Mouse (Mus musculus) stomach, embryonic 16.5 days (tissue): ENCODE data around the gene Fam205a1. TPM values are rescaled to one million over a fixed set of nuclear protein-coding genes. Genes with fewer than 3 reads are reported as not detected.
"Not testable (repeated sequence)": the region's sequence is repeated elsewhere in the genome, so short reads cannot be mapped to it uniquely, and the experiment has no call there.

ENCODE experiments used
- ATAC-seq: fragments of 200-750 bp; cut with Nextera tagmentation; 2 replicates; pipeline ENCODE4 v1.8.0; 2017; ENCODE audit warnings: moderate number of reproducible peaks, moderate TSS enrichment; ENCODE audit not compliant: insufficient read depth, low FRiP score
- H3K27ac ChIP-seq: fragments of 300-500 bp; sonication (generic); 2 replicates; pipeline ENCODE4 v1.5.1; 2014; ENCODE audit warnings: low read length
- H3K27me3 ChIP-seq: fragments of 300-500 bp; sonication (generic); 2 replicates; pipeline ENCODE4 v1.6.1; 2014; ENCODE audit warnings: low read length, control low read depth, mixed read lengths; ENCODE audit not compliant: control insufficient read depth, insufficient read depth
- H3K36me3 ChIP-seq: fragments of 300-500 bp; sonication (generic); 2 replicates; pipeline ENCODE4 v1.6.1; 2014; ENCODE audit warnings: low read length; ENCODE audit not compliant: control insufficient read depth, insufficient read depth
- H3K4me1 ChIP-seq: fragments of 300-500 bp; sonication (generic); 2 replicates; pipeline ENCODE4 v1.6.1; 2014; ENCODE audit warnings: low read length, control low read depth, mixed read lengths; ENCODE audit not compliant: control insufficient read depth, insufficient read depth
- H3K4me2 ChIP-seq: fragments of 300-500 bp; sonication (generic); 2 replicates; pipeline ENCODE4 v1.6.1; 2014; ENCODE audit warnings: low read depth, low read length, mixed read lengths
- H3K4me3 ChIP-seq: fragments of 300-500 bp; sonication (generic); replicated peaks from 2 replicates; pipeline ENCODE4 v1.5.1; 2014; ENCODE audit warnings: mild to moderate bottlenecking, low read length
- H3K9ac ChIP-seq: fragments of 300-500 bp; sonication (generic); 2 replicates; pipeline ENCODE4 v1.6.1; 2014; ENCODE audit warnings: low read length
- H3K9me3 ChIP-seq: fragments of 300-500 bp; sonication (generic); replicated peaks from 2 replicates; pipeline ENCODE4 v1.6.1; 2016; ENCODE audit warnings: low read length, control low read depth; ENCODE audit not compliant: control insufficient read depth
- WGBS: fragments of 180-500 bp; shearing (Covaris S2); extraction: QIAGEN DNeasy Blood & Tissue Kit; methylation state at CpG from one replicate; pipeline ENCODE4 v1.1.7; 2014; 5-methylcytosine and 5-hydroxymethylcytosine counted together
- polyA plus RNA-seq: library from polyadenylated mRNA; unstranded; fragments of >200 nt; fragmentation: Nextera tagmentation; extraction: Ambion mirVana; gene quantifications from 2 replicates; pipeline ENCODE4 v1.2.1, GENCODE M21; 2015

Gene Fam205a1
- 0.04 TPM in 1 of 2 replicates, not detected in the other for polyA plus RNA-seq

- not testable (repeated sequence) for H3K4me3 ChIP-seq, H3K4me1 ChIP-seq, H3K27ac ChIP-seq, H3K4me2 ChIP-seq, H3K9ac ChIP-seq, H3K36me3 ChIP-seq, H3K9me3 ChIP-seq, ATAC-seq, H3K27me3 ChIP-seq
- WGBS, result 57% methylated on average over 1 of the region's 1 CpGs
Measured at GRCm38 (mm10) chr4:42853788-42854187, at the start of gene Fam205a1. Fam205a1 (minus strand) TSS chr4:42853888.

GRCm38 (mm10) chr4:42902730-42903129 is 49.0 kb upstream of the Fam205a1 start:
- ATAC-seq, result no peak
- Histone ChIP-seq H3K27me3 (no peaks in the 10 kb centered on the region), H3K27ac (no peak overlapping the region), H3K9me3 (no peaks in the 10 kb centered on the region), H3K4me2 (no peak overlapping the region), H3K4me1 (no peaks in the 10 kb centered on the region), H3K9ac (no peak overlapping the region), H3K4me3 (no peak overlapping the region), H3K36me3 (no peaks in the 10 kb centered on the region)
- 88% methylated on average over 5 of the region's 5 CpGs for WGBS

GRCm38 (mm10) chr4:42902174-42902573 is 48.5 kb upstream of the Fam205a1 start:
- no peak overlapping the region for H3K4me2 ChIP-seq
- H3K9ac ChIP-seq, result no peak overlapping the region
- 47% methylated on average over 9 of the region's 9 CpGs for WGBS

GRCm38 (mm10) chr4:42900878-42901277 is 47.2 kb upstream of the Fam205a1 start:
- Histone ChIP-seq H3K27ac (no peak overlapping the region), H3K4me1 (no peaks in the 10 kb centered on the region), H3K4me2 (no peak overlapping the region), H3K9me3 (no peaks in the 10 kb centered on the region), H3K27me3 (no peaks in the 10 kb centered on the region), H3K4me3 (no peak overlapping the region), H3K9ac (no peak overlapping the region), H3K36me3 (no peaks in the 10 kb centered on the region)
- no peak for ATAC-seq
- WGBS, result 63% methylated on average over 5 of the region's 5 CpGs

More at GRCm38 (mm10) chr4:42902174-42902573, 48.5 kb upstream of the Fam205a1 start:
- no peak for ATAC-seq
- Histone ChIP-seq H3K27me3 (no peaks in the 10 kb centered on the region), H3K36me3 (no peaks in the 10 kb centered on the region), H3K4me3 (no peak overlapping the region), H3K27ac (no peak overlapping the region), H3K4me1 (no peaks in the 10 kb centered on the region), H3K9me3 (no peaks in the 10 kb centered on the region)

GRCm38 (mm10) chr4:42898914-42899313 is 45.2 kb upstream of the Fam205a1 start:
- no peak overlapping the region for H3K9ac ChIP-seq
- H3K36me3 ChIP-seq, result no peaks in the 10 kb centered on the region
- H3K27me3 ChIP-seq, result no peaks in the 10 kb centered on the region
- no peak overlapping the region for H3K27ac ChIP-seq
- no peaks in the 10 kb centered on the region for H3K9me3 ChIP-seq
- H3K4me3 ChIP-seq, result no peak overlapping the region
- ATAC-seq, result no peak
- WGBS, result 40% methylated on average over 3 of the region's 3 CpGs
- H3K4me2 ChIP-seq, result no peak overlapping the region
- H3K4me1 ChIP-seq, result no peaks in the 10 kb centered on the region

GRCm38 (mm10) chr4:42895118-42895517 is 41.4 kb upstream of the Fam205a1 start:
- Histone ChIP-seq H3K4me1 (no peaks in the 10 kb centered on the region), H3K9ac (no peak overlapping the region), H3K36me3 (no peaks in the 10 kb centered on the region), H3K27me3 (no peaks in the 10 kb centered on the region), H3K4me2 (no peak overlapping the region), H3K4me3 (no peak overlapping the region), H3K27ac (no peak overlapping the region), H3K9me3 (no peaks in the 10 kb centered on the region)
- no peak for ATAC-seq
- 77% methylated on average over 7 of the region's 7 CpGs for WGBS

- Histone ChIP-seq H3K4me1 (no peaks in the 10 kb centered on the region), H3K4me2 (no peak overlapping the region), H3K36me3 (no peaks in the 10 kb centered on the region), H3K9me3 (no peaks in the 10 kb centered on the region), H3K27ac (no peak overlapping the region), H3K27me3 (no peaks in the 10 kb centered on the region), H3K9ac (no peak overlapping the region), H3K4me3 (no peak overlapping the region)
- 65% methylated on average over 7 of the region's 7 CpGs for WGBS
- no peak for ATAC-seq
Measured at GRCm38 (mm10) chr4:42891176-42891575, 37.5 kb upstream of the Fam205a1 start.

GRCm38 (mm10) chr4:42888806-42889205 is 35.1 kb upstream of the Fam205a1 start:
- Histone ChIP-seq H3K27ac (no peak overlapping the region), H3K4me2 (no peak overlapping the region), H3K27me3 (no peaks in the 10 kb centered on the region), H3K4me1 (no peaks in the 10 kb centered on the region), H3K4me3 (no peak overlapping the region), H3K36me3 (no peaks in the 10 kb centered on the region), H3K9ac (no peak overlapping the region), H3K9me3 (no peaks in the 10 kb centered on the region)
- WGBS, result 97% methylated on average over 6 of the region's 6 CpGs
- ATAC-seq, result no peak

GRCm38 (mm10) chr4:42886926-42887325 is 33.2 kb upstream of the Fam205a1 start:
- Histone ChIP-seq H3K4me2 (no peak overlapping the region), H3K4me3 (no peak overlapping the region), H3K9ac (no peak overlapping the region), H3K9me3 (no peaks in the 10 kb centered on the region), H3K27ac (no peak overlapping the region), H3K36me3 (no peaks in the 10 kb centered on the region), H3K27me3 (no peaks in the 10 kb centered on the region), H3K4me1 (no peaks in the 10 kb centered on the region)
- ATAC-seq, result no peak
- WGBS, result 89% methylated on average over 6 of the region's 6 CpGs

GRCm38 (mm10) chr4:42880677-42880948 is 26.9 kb upstream of the Fam205a1 start:
- H3K4me2 ChIP-seq, result no peak overlapping the region
- H3K4me1 ChIP-seq, result no peaks in the 10 kb centered on the region
- 44% methylated on average over 1 of the region's 1 CpGs for WGBS
- H3K4me3 ChIP-seq, result no peak overlapping the region
- no peak for ATAC-seq
- H3K27me3 ChIP-seq, result no peaks in the 10 kb centered on the region
- no peaks in the 10 kb centered on the region for H3K36me3 ChIP-seq
- no peaks in the 10 kb centered on the region for H3K9me3 ChIP-seq
- H3K9ac ChIP-seq, result no peak overlapping the region
- H3K27ac ChIP-seq, result no peak overlapping the region
